Mouse (Mus musculus) bone marrow macrophage, adult 2 months (primary cell): ENCODE results near the gene Trpm8. TPM values are rescaled to one million over a fixed set of nuclear protein-coding genes. Genes with fewer than 3 reads are reported as not detected.

Experiments used
- H3K27ac ChIP-seq: 2 replicates; pipeline ENCODE4 v1.5.1; 2012; ENCODE audit warnings: low read depth, low read length; ENCODE audit not compliant: insufficient read depth
- H3K4me1 ChIP-seq: 2 replicates; pipeline ENCODE4 v1.6.1; 2012; ENCODE audit warnings: low read length; ENCODE audit not compliant: control insufficient read depth, insufficient read depth
- H3K4me3 ChIP-seq: 2 replicates; pipeline ENCODE4 v1.5.1; 2012; ENCODE audit warnings: mild to moderate bottlenecking, low read length, moderate library complexity; ENCODE audit not compliant: insufficient read depth
- CTCF ChIP-seq: IDR thresholded peaks from 2 replicates; pipeline ENCODE4 v1.5.1; 2012; ENCODE audit warnings: low read depth, mild to moderate bottlenecking, low read length, moderate library complexity
- POLR2A ChIP-seq: IDR thresholded peaks from 2 replicates; pipeline ENCODE4 v1.6.1; 2012; ENCODE audit warnings: mild to moderate bottlenecking, low read depth, low read length, borderline replicate concordance
- polyA plus RNA-seq: library from polyadenylated mRNA; stranded (reverse); fragments of >200 nt; gene quantifications from 2 replicates; pipeline ENCODE4 v1.2.4, GENCODE M21; 2012; ENCODE audit not compliant: missing spikeins, insufficient read depth, insufficient read length

Gene Trpm8
- polyA plus RNA-seq, 1 experiment: not detected

DNA sequence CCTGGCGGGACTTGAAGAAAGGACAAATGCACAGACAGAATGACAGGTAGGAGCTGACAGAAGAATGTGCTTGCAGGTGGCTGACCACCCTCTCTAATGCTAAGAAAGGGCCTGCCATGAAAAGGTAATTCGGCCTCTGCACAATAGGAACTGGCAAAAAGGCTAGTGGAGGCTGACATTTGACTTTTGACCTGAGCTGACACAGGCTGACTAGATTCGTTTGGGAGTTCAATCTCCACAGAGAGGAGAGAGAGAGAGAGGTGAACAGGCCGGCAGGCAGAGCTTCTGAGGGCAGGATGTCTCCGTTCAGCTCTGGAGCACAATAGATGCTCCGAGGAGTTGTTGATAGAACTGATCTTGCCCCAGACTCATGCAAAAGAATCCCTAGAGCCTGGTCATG is 31.1 kb upstream of the Trpm8 start:
- Histone ChIP-seq H3K4me1 (no peaks in the 10 kb centered on the region), H3K4me3 (no peak overlapping the region), H3K27ac (no peak overlapping the region)
- no peak for TF ChIP-seq CTCF

DNA sequence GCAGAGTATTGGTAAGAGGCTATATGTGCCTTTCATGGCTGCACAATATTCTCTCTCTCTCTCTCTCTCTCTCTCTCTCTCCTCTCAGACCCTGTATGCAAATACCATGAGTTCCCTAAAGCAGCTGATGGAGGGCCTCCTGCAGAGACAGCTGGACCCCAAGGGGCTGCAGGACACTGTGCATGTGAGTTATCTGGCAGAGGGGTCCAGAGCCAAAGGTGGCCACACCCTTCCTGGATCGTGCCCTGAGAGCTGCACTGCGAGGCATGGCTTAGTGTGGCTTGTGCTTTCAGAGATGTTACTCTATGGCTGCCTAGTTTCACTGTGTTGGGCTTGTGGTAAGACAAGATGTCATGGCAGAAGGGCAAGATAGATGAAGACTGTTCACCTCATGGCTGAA is 29.8 kb upstream of the Trpm8 start:
- H3K4me1 ChIP-seq: no peaks in the 10 kb centered on the region
- H3K27ac ChIP-seq: no peak overlapping the region
- no peak overlapping the region for H3K4me3 ChIP-seq
- TF ChIP-seq CTCF (no peak), POLR2A (no peak)

DNA sequence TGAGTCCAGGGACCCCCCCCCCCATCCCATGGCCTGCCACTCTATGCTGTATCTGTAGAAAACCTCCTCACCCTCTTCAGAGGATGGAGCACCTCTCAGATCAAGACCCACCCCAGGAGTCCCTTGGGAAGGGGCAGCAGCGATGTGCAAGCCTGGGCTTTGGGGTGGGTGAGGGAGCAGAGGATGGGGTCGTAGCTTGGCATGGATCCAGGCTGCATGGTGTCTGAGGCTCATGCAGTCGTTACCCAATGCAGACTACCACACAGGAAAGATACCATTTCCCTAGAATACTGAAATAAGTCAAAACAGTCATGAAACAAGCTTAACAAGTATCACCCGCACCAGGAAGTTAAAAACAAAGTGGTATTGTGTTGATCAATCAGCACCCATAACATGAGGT is 28.8 kb upstream of the Trpm8 start:
- no peaks in the 10 kb centered on the region for H3K4me1 ChIP-seq
- no peak overlapping the region for H3K27ac ChIP-seq
- TF ChIP-seq CTCF (no peak), POLR2A (no peak)
- H3K4me3 ChIP-seq: no peak overlapping the region

DNA sequence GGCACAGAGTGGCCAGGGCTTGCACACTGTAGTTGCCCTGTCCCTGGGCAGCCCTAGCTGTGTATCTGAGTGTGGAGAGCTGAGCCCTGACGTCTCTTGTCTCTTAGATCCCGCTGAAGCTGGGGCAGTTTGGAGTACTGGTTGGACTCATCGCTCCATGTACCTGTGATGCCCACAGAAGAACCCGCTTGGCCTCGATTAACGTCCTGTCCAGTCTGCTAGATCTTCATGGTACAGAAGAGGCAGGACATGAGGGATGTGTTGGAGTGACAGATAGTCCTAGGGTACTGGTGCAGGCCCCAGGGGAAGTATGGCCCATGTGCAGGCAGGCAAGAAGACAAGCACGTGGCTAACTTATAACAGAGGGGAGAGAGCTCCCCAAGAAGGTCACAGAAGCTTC is 27.9 kb upstream of the Trpm8 start:
- TF ChIP-seq POLR2A (no peak), CTCF (no peak)
- no peak overlapping the region for H3K4me3 ChIP-seq
- H3K27ac ChIP-seq: no peak overlapping the region
- H3K4me1 ChIP-seq: no peaks in the 10 kb centered on the region

DNA sequence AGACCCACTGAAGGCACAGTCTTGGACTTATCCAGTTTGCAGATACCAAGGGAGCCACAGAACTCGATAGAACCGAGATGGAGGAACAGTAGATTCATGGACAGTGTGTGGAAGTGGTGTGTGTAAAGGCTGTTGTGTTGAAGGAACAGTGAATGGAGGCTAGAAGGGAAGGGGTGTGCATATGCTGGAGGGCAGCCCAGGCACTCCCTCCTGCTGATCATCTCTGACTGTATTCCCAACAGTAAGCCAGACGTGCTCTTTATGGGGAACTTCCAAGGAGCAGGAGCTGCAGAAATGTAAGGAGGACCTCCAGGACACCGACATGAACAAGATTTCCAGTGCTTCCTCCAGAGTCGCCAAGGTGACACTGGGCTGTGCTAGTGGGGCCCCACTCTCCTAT is 27.4 kb upstream of the Trpm8 start:
- H3K27ac ChIP-seq: no peak overlapping the region
- H3K4me1 ChIP-seq: no peaks in the 10 kb centered on the region
- no peak overlapping the region for H3K4me3 ChIP-seq
- TF ChIP-seq POLR2A: no peak
- no peak for TF ChIP-seq CTCF

DNA sequence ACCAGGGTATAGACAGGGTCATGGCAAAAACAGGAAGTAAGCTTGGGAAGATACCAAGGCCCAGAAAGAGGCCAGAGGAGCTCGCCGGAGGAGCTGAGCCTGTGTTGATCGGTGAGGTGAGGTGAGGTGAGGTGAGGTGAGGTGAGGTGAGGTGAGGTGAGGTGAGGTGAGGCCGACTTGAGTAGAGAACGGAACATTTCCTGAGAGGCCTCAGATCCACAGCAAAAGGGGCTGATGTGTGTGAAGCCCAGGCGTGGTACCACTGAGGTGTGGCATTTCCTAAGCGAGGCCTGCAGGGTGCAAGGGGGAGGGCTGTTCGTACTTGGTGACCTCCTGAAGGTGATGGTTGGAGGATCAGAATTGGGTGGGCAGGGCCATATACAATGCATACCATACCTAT is 24.4 kb upstream of the Trpm8 start:
- Histone ChIP-seq H3K4me1 (no peaks in the 10 kb centered on the region), H3K27ac (no peak overlapping the region), H3K4me3 (no peak overlapping the region)
- TF ChIP-seq POLR2A: no peak
- no peak for TF ChIP-seq CTCF

DNA sequence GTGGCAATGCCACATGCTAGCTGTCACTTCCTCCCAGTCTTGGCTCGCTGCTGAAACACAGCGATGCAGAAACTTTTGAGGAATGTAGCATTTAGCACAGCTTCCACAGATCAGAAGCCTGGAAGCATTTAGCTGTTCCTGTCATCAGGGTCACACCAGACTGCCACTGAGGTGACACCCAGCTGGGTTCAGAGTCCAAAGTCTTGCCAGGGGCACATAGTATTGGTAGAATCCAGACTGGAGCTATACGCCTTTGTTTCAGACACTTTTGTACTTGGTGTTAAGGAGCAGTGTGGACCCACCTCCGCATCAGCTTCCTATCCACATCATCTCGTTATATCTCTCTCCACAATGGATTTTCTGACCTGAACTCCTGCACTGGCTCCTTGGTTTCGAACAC is 23.9 kb upstream of the Trpm8 start:
- no peak overlapping the region for H3K27ac ChIP-seq
- no peaks in the 10 kb centered on the region for H3K4me1 ChIP-seq
- TF ChIP-seq CTCF: no peak
- no peak for TF ChIP-seq POLR2A
- H3K4me3 ChIP-seq: no peak overlapping the region

DNA sequence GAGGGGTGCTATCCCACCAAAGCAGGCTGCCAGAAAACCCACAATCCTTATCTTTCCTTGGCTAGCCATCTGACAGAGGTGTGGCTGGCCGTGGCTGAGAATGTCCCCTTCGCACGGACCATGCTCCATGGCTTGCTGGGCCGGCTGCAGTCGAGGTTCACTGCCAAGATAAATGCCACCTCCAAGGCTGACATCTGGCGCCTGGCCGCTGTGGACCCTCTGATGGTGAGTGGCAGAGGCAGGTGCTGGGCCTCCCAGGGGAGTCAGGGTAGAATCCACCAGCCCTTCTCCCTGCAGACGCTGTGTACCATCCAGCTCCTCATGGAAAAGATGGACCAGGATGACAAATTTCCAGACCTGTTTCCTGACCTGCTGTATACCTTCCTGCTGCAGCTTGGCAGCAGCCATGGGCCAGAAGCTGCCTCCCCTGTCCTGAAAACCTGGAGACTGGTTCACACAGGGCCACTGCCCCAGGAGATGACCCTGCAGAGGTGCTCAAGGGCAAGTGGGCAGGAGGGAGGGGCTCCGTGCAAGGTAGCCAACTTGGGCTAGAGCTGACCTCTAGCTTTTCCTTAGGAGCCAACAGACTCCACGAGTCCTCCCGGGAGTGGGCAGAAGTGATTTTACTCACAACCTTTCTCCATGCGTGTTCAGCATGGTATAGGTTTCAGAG is 22.5 kb upstream of the Trpm8 start:
- Histone ChIP-seq H3K4me1 (no peaks in the 10 kb centered on the region), H3K4me3 (no peak overlapping the region), H3K27ac (no peak overlapping the region)
- TF ChIP-seq POLR2A (no peak), CTCF (no peak)

DNA sequence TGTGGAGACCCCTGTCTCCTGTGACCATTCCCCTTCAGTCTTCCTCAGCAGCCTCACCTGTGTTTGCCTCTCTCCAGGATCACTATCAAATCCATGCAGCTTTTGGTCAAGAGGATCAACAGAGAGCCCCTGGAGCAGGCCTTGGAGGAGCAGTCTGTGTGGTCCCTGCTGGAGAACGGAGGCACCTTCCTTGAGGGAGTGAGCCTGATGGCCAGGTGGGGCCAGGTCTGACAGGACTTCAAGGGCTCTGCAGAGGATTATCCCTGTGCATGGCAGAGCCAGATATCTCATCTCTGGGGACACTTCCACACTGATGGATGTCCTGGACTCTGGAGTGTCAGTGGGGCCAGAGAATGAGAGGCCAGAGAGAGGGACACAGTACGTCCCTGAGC is 22.0 kb upstream of the Trpm8 start:
- H3K27ac ChIP-seq: no peak overlapping the region
- H3K4me3 ChIP-seq: no peak overlapping the region
- TF ChIP-seq POLR2A (no peak), CTCF (no peak)
- H3K4me1 ChIP-seq: no peaks in the 10 kb centered on the region

DNA sequence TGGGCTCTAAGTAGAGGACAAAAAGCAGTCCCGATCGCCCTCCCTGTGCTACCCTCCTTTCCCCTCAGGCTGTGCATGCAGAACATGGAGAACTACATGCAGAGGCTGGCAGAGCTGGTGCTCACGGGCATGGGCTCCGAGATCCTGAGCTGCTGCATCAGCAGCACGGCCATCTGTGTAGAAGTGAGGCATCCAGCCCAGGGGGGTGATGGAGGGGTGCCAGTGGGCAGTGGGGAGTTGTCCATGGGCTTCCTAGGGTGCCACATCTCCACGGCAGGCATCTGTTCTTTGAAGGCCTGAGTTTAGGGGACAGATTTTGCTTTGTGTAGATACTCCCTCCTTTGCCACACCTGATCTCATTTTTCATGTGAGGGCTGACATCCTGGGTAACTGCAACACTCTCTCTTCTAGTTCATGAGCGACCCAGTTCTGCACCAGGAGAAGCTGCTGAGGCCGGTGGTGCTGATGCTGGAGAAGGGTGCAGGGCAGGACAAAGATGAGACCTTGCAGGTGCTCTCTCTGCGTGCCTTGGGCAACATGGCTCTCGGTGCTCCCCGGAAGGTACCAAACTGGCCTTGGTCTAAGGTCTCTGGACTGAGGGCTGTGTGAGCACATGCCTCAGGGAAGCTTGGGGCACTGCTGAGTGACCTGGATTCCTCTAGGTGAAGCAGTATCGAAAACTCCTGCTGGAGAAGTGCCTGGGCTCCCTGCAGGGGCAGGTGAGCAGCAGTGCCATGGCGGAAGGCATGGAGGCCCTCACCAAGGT is 21.3 kb upstream of the Trpm8 start:
- H3K27ac ChIP-seq: no peak overlapping the region
- H3K4me1 ChIP-seq: no peaks in the 10 kb centered on the region
- TF ChIP-seq POLR2A (no peak), CTCF (no peak)
- H3K4me3 ChIP-seq: no peak overlapping the region
